Mouse (Mus musculus): ENCODE data around the gene Trabd2b. TPM values are rescaled to one million over a fixed set of nuclear protein-coding genes. Genes with fewer than 3 reads are reported as not detected.

Gene Trabd2b
- polyA plus RNA-seq (2012; ENCODE audit: insufficient read depth, insufficient read length, low replicate concordance, missing spikeins) = not detected in 2 replicates

DNA sequence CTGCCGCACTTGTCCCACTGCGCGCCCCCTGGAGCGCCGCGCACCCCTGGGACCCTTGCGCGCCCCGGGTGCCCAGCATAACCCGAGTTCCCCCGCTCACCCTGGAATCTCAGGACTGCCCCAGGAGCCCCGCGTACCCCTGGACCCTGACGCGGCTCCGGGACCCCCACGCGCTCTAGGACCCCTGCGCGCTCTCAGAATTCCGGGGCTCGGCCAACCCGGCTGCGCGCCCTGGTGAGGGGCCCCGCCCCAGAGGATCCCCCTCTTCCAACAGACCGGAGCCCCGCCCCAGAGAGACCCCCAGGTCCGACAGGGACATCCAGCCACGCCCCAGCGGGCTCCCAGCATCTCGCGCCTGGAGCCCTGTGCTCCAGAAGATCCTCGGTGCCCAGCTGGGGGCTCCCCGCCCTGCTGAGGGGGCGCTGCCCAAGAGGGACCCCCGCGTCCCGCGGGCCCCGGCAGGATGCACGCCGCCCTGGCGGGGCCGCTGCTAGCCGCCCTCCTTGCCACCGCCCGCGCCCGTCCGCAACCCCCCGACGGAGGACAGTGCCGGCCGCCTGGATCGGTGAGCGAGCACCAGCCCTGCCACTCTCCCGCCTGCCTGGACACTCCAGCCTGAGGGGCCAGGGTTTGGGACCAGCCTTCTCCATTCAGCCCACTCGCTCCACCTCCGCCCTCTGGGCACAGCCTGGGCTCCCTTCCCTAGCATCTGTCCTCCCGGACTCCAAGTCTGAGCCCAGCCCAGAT is at the start of gene Trabd2b:
Trabd2b (plus strand) TSS at position 370 of the 747 bp plus-strand sequence.
- Histone ChIP-seq H3K4me1 (ENCODE audit: control insufficient read depth, insufficient read depth, low read length) (peaks cover 19% of the 10 kb centered on the region), H3K27ac (ENCODE audit: insufficient read depth, low read depth, low read length) (no peak within 1 kb of the TSS), H3K4me3 (ENCODE audit: insufficient read depth, low read depth, low read length) (peak within 1 kb of the TSS; percentile 56)
- WGBS = 3% methylated on average over 61 of the region's 61 CpGs
- TF ChIP-seq POLR2A (IDR thresholded peaks at IDR 0.05; ENCODE audit: insufficient read depth, low read depth, low read length) (no peak), CTCF (IDR thresholded peaks at IDR 0.05; ENCODE audit: insufficient read depth, low read depth, low read length) (no peak)

DNA sequence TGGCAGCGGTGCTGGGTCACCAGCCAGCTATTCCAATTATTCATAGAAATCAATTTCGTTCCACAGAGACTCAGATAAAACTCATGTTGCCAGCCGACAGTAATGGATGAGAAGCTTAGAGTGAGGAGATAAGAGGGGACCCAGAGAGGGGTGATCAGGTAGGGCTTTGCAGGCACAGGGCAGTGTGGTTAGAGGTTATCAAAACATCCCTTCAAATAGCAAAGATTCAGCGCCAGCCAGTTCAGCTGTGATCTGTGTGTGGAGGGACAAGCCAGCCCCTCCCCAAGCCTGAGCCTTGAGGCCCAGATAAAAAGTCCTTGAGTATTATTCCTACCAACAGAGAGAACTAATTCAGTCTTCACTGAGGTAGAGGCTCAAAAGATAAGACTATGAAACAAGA is 49.1 kb upstream of the Trabd2b start:
- Histone ChIP-seq H3K4me1 (ENCODE audit: control insufficient read depth, insufficient read depth, low read length) (peaks cover 4% of the 10 kb centered on the region; the same call in 1 of the 2 replicates), H3K27ac (ENCODE audit: insufficient read depth, low read depth, low read length) (no peak overlapping the region), H3K4me3 (ENCODE audit: insufficient read depth, low read depth, low read length) (no peak overlapping the region)
- no peak for TF ChIP-seq POLR2A (IDR thresholded peaks at IDR 0.05; ENCODE audit: insufficient read depth, low read depth, low read length)
- no peak for TF ChIP-seq CTCF (IDR thresholded peaks at IDR 0.05; ENCODE audit: insufficient read depth, low read depth, low read length)
- 83% methylated on average over 4 of the region's 4 CpGs for WGBS

- Histone ChIP-seq H3K4me3 (ENCODE audit: insufficient read depth, low read depth, low read length) (no peak overlapping the region), H3K4me1 (ENCODE audit: control insufficient read depth, insufficient read depth, low read length) (peaks cover 4% of the 10 kb centered on the region; the same call in 1 of the 2 replicates), H3K27ac (ENCODE audit: insufficient read depth, low read depth, low read length) (no peak overlapping the region)
- WGBS = 90% methylated on average over 2 of the region's 2 CpGs
- no peak for TF ChIP-seq POLR2A (IDR thresholded peaks at IDR 0.05; ENCODE audit: insufficient read depth, low read depth, low read length)
- TF ChIP-seq CTCF (IDR thresholded peaks at IDR 0.05; ENCODE audit: insufficient read depth, low read depth, low read length) = no peak
Measured at GRCm38 (mm10) chr4:114358874-114359273, 47.6 kb upstream of the Trabd2b start.

DNA sequence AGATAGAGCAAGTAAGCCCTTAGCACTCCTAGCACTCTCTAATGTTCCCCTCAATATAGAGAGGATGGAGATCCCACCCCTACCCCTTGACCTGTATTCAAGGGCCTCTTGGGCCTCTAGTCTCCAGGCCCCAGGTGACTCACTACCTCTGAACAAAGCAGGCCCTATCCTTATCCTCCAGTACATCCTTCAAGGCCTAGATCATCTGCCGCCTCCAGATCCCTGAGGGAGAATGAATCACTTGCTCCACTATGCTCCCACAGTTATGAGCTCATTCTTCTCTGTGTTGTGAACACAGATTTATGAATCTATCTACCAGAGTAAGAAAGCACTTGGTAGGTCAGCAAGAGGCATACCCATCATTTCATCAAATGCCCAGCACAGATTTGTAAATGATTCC is 46.7 kb upstream of the Trabd2b start:
- Histone ChIP-seq H3K4me3 (ENCODE audit: insufficient read depth, low read depth, low read length) (no peak overlapping the region), H3K4me1 (ENCODE audit: control insufficient read depth, insufficient read depth, low read length) (peaks cover 4% of the 10 kb centered on the region; the same call in 1 of the 2 replicates), H3K27ac (ENCODE audit: insufficient read depth, low read depth, low read length) (0 out of 2 replicates have a peak overlapping the region, but pooled peaks have one; percentile 23)
- TF ChIP-seq POLR2A (IDR thresholded peaks at IDR 0.05; ENCODE audit: insufficient read depth, low read depth, low read length) = no peak
- no peak for TF ChIP-seq CTCF (IDR thresholded peaks at IDR 0.05; ENCODE audit: insufficient read depth, low read depth, low read length)
- 39% methylated on average over 1 of the region's 1 CpGs for WGBS

GRCm38 (mm10) chr4:114361336-114361735 is 45.2 kb upstream of the Trabd2b start:
- H3K27ac ChIP-seq (ENCODE audit: insufficient read depth, low read depth, low read length) = no peak overlapping the region
- WGBS = 85% methylated on average over 2 of the region's 2 CpGs
- TF ChIP-seq CTCF (IDR thresholded peaks at IDR 0.05; ENCODE audit: insufficient read depth, low read depth, low read length) (no peak), POLR2A (IDR thresholded peaks at IDR 0.05; ENCODE audit: insufficient read depth, low read depth, low read length) (no peak)
- H3K4me1 ChIP-seq (ENCODE audit: control insufficient read depth, insufficient read depth, low read length) = peaks cover 4% of the 10 kb centered on the region; the same call in 1 of the 2 replicates
- H3K4me3 ChIP-seq (ENCODE audit: insufficient read depth, low read depth, low read length) = no peak overlapping the region

- TF ChIP-seq CTCF (IDR thresholded peaks at IDR 0.05; ENCODE audit: insufficient read depth, low read depth, low read length) (no peak), POLR2A (IDR thresholded peaks at IDR 0.05; ENCODE audit: insufficient read depth, low read depth, low read length) (no peak)
Measured at GRCm38 (mm10) chr4:114365000-114365399, 41.5 kb upstream of the Trabd2b start.

DNA sequence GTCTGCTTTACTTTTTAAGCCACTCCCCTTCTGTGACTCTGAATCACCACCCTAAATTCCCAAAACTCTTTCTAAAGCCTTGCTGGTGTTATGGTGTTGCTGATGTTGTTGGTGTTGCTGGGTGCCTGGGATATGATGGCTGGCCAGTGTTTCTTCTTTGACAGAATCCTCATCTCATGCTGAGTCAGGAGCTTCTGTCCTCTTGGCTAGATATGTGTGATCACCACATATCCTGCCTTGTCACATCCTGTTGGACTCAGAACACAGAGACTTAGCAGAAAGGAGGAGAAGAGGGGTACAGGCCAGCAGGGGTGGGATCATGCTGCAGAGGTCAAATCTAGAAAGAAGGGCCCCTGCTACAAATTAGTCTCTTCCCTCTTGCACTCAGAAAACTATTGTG is 40.9 kb upstream of the Trabd2b start:
- Histone ChIP-seq H3K4me1 (ENCODE audit: control insufficient read depth, insufficient read depth, low read length) (no peaks in the 10 kb centered on the region), H3K27ac (ENCODE audit: insufficient read depth, low read depth, low read length) (no peak overlapping the region), H3K4me3 (ENCODE audit: insufficient read depth, low read depth, low read length) (no peak overlapping the region)
- TF ChIP-seq POLR2A (IDR thresholded peaks at IDR 0.05; ENCODE audit: insufficient read depth, low read depth, low read length) = no peak
- TF ChIP-seq CTCF (IDR thresholded peaks at IDR 0.05; ENCODE audit: insufficient read depth, low read depth, low read length) = no peak

More at GRCm38 (mm10) chr4:114365000-114365399, 41.5 kb upstream of the Trabd2b start:
- Histone ChIP-seq H3K4me1 (ENCODE audit: control insufficient read depth, insufficient read depth, low read length) (no peaks in the 10 kb centered on the region), H3K27ac (ENCODE audit: insufficient read depth, low read depth, low read length) (no peak overlapping the region), H3K4me3 (ENCODE audit: insufficient read depth, low read depth, low read length) (no peak overlapping the region)
- 92% methylated on average over 4 of the region's 4 CpGs for WGBS

DNA sequence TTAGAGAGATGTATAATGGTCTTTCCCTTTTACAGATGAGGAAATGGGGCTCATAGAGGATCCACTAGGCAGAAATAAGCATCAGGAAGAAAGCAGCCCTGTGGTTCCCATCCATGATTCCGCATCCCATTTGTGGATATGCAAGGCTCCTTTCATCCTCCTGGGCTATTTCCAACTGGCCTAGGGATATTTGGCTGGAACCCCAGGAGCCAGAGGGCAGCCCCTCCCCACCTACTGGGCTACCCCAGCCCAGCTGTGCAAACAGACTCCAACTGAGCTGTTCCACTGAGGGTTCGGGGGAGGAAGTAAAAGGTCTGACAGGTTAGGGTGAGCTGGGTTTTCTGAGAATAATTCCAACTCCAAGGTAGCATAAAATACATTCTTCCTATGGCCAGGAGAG is 39.5 kb upstream of the Trabd2b start:
- 78% methylated on average over 2 of the region's 2 CpGs for WGBS
- Histone ChIP-seq H3K27ac (ENCODE audit: insufficient read depth, low read depth, low read length) (no peak overlapping the region), H3K4me1 (ENCODE audit: control insufficient read depth, insufficient read depth, low read length) (no peaks in the 10 kb centered on the region), H3K4me3 (ENCODE audit: insufficient read depth, low read depth, low read length) (no peak overlapping the region)
- TF ChIP-seq POLR2A (IDR thresholded peaks at IDR 0.05; ENCODE audit: insufficient read depth, low read depth, low read length) = no peak
- no peak for TF ChIP-seq CTCF (IDR thresholded peaks at IDR 0.05; ENCODE audit: insufficient read depth, low read depth, low read length)

DNA sequence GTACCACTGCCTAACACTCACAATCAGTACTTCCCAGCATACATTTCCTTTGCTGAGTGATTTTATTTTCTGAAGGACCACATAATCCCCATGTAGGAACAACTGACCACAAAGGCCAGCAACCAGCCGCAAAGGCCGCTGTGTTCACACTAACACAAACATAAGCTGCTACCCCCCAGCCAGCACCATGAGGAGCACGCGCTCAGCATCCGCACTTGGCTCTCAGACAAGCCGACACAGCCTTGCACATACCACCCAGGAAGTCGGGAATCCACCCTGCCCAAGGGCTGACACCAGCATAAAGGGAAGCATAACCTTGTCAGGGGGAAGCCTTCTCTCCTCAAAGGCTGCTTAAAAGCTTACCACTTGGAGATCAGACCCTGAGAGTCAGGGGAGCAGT is 38.7 kb upstream of the Trabd2b start:
- no peak overlapping the region for H3K4me3 ChIP-seq (ENCODE audit: insufficient read depth, low read depth, low read length)
- 55% methylated on average over 7 of the region's 7 CpGs for WGBS
- no peaks in the 10 kb centered on the region for H3K4me1 ChIP-seq (ENCODE audit: control insufficient read depth, insufficient read depth, low read length)
- TF ChIP-seq POLR2A (IDR thresholded peaks at IDR 0.05; ENCODE audit: insufficient read depth, low read depth, low read length) (no peak), CTCF (IDR thresholded peaks at IDR 0.05; ENCODE audit: insufficient read depth, low read depth, low read length) (no peak)
- H3K27ac ChIP-seq (ENCODE audit: insufficient read depth, low read depth, low read length) = no peak overlapping the region
